Mouse (Mus musculus) NIH3T3 (cell line): ENCODE data around the gene Msantd3.

ENCODE experiments used
- DNase-seq: peaks from one replicate; pipeline ENCODE4 v3.0.0-alpha.2; 2012; ENCODE audit warnings: low read depth

Msantd3 gene

GRCm38 (mm10) chr4:48554132-48554531 is 14.4 kb downstream of the Msantd3 start:
- no peak for DNase-seq

- DNase-seq, result peak; percentile 75
Measured at GRCm38 (mm10) chr4:48555729-48556128, 16.0 kb downstream of the Msantd3 start.

- DNase-seq, result no peak
Measured at GRCm38 (mm10) chr4:48559652-48560051, 19.9 kb downstream of the Msantd3 start.

- no peak for DNase-seq
Measured at GRCm38 (mm10) chr4:48561824-48562223, 22.1 kb downstream of the Msantd3 start.

GRCm38 (mm10) chr4:48564962-48565361 is 25.2 kb downstream of the Msantd3 start:
- DNase-seq, result no peak

GRCm38 (mm10) chr4:48576361-48576760 is 36.6 kb downstream of the Msantd3 start:
- DNase-seq, result no peak

- no peak for DNase-seq
Measured at GRCm38 (mm10) chr4:48577831-48578230, 38.1 kb downstream of the Msantd3 start.

GRCm38 (mm10) chr4:48578399-48578798 is 38.7 kb downstream of the Msantd3 start:
- peak; percentile 71 for DNase-seq

GRCm38 (mm10) chr4:48579475-48580110 is 39.9 kb downstream of the Msantd3 start:
- DNase-seq, result no peak

- no peak for DNase-seq
Measured at GRCm38 (mm10) chr4:48581201-48581600, 41.5 kb downstream of the Msantd3 start.

- DNase-seq, result no peak
Measured at GRCm38 (mm10) chr4:48581993-48582392, 42.3 kb downstream of the Msantd3 start.

- DNase-seq, result no peak
Measured at GRCm38 (mm10) chr4:48582941-48583340, 43.2 kb downstream of the Msantd3 start.

GRCm38 (mm10) chr4:48584421-48585240 is 44.9 kb downstream of the Msantd3 start, which contains the start of gene Tmeff1:
TSS of gene Tmeff1 (plus strand) at chr4:48585174.
- DNase-seq, result peak; percentile 39

- peak; percentile 59 for DNase-seq
Measured at GRCm38 (mm10) chr4:48585241-48586098, 45.7 kb downstream of the Msantd3 start.

GRCm38 (mm10) chr4:48586099-48586821 is 46.5 kb downstream of the Msantd3 start:
- DNase-seq, result peak; percentile 48

GRCm38 (mm10) chr4:48587526-48587925 is 47.8 kb downstream of the Msantd3 start:
- peak; percentile 44 for DNase-seq

- DNase-seq, result no peak
Measured at GRCm38 (mm10) chr4:48588576-48588975, 48.8 kb downstream of the Msantd3 start.

- DNase-seq, result no peak
Measured at GRCm38 (mm10) chr4:48590862-48591261, 51.1 kb downstream of the Msantd3 start.

- DNase-seq, result no peak
Measured at GRCm38 (mm10) chr4:48591390-48591789, 51.7 kb downstream of the Msantd3 start.

- DNase-seq, result no peak
Measured at GRCm38 (mm10) chr4:48592328-48592727, 52.6 kb downstream of the Msantd3 start.

- DNase-seq, result no peak
Measured at GRCm38 (mm10) chr4:48592844-48593243, 53.1 kb downstream of the Msantd3 start.

GRCm38 (mm10) chr4:48596111-48596510 is 56.4 kb downstream of the Msantd3 start:
- no peak for DNase-seq
